17 mouse cellular contexts compared by ENCODE assay signal in the genomic region with DNA sequence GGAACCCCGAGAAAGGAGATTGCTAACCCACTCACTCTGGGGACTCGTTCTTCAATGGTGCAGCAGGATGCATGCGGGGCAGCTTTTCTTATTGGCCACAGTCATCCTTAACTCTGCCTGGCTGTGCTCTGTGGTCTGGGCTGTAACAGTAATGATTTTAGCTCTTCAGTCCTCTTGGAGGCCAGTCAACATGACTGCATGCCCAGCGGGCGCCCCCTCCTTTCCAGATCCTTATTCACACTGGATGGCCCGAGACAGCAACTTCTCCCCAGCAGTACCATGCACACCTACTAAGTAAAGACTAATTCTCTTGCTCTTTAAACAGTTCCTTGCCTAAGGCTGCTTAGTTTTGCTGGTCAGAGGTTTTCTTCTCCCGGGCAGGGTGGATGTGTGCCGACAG. TPM values are rescaled to one million over a fixed set of nuclear protein-coding genes. Genes with fewer than 3 reads are reported as not detected.
A peak's percentile ranks its signal among the peaks of the same experiment; 100 is the strongest.
DNase-seq lines count a peak whose midpoint lies in the region; TF ChIP-seq lines count a peak whose summit lies in the region.
"Had no signal": no experiment of that assay in that cellular context is flagged by ENCODE, and none has a peak within 500 bp of the region (broad histone marks: within the 10 kb centered on the region; RNA-seq: fewer than 3 reads in every experiment).

No protein-coding gene starts in this region.

- 88% methylated on average over 8 of the region's 8 CpGs for WGBS in lung, adult 2 months

- H3K4me1 ChIP-seq in lung, adult 2 months (ENCODE audit: control insufficient read depth, insufficient read depth, low read length), result no peaks in the 10 kb centered on the region
- H3K4me1 ChIP-seq: embryonic facial prominence, embryonic 10.5 days had no signal

- no peak for DNase-seq in lung, adult 2 months
- DNase-seq in lung, postnatal 10 days, result no peak
- DNase-seq in 3134 (ENCODE audit: extremely low read depth, insufficient read length, low spot score), result peak; percentile 71
- peak; percentile 60 for DNase-seq in 3T3-L1 (ENCODE audit: low read depth, low spot score)
- DNase-seq in adipocyte (ENCODE audit: low spot score), result peak; percentile 14
- no peak for DNase-seq in right cerebral cortex, postnatal 10 days (ENCODE audit: low spot score in 2 of 2)
- DNase-seq in T-cell, adult 2 months (ENCODE audit: low spot score), result no peak
- DNase-seq: cerebellum, adult 2 months; cerebellum, postnatal 10 days; gastrocnemius, postnatal 14 days; heart, adult 2 months; heart, postnatal 36 days had no signal

- no peak for TF ChIP-seq POLR2A in lung, adult 2 months (IDR thresholded peaks at IDR 0.05; ENCODE audit: borderline replicate concordance, extremely low read depth, low read depth, low read length)

- TF ChIP-seq CTCF in lung, adult 2 months (IDR thresholded peaks at IDR 0.05; ENCODE audit: insufficient read depth, low read length), result no peak

- H3K4me3 ChIP-seq in lung, adult 2 months (replicated peaks; ENCODE audit: extremely low read depth, low read depth, low read length), result peak overlapping the region; percentile 21
- H3K4me3 ChIP-seq: embryonic facial prominence, embryonic 10.5 days; forebrain, embryonic 13.5 days; heart, adult 2 months; heart, embryonic 12.5 days; hindbrain, embryonic 15.5 days had no signal

RNA-seq across cellular contexts. Expression of a gene that starts 4.4 kb away (rescaled TPM):
- 37.1 and 56.1 TPM in 2 replicates for polyA plus RNA-seq in lung, adult 2 months (2012; rRNA removed)
- polyA plus RNA-seq: adrenal gland, adult 2 months had no signal

Comparison
In these comparisons a context has a peak if more than half of its experiments do, and no peak if none do; other contexts are left out.
1. DNase-seq: peak in 3134 (single experiment), 3T3-L1 (single experiment) and adipocyte (single experiment); none in lung, adult 2 months (single experiment), lung, postnatal 10 days (single experiment), right cerebral cortex, postnatal 10 days (0 of 2) and T-cell, adult 2 months (single experiment).